Mouse (Mus musculus) frontal cortex, adult (tissue): ENCODE results near the gene Vmn1r50.
"Not testable (repeated sequence)": the region's sequence is repeated elsewhere in the genome, so short reads cannot be mapped to it uniquely, and the experiment has no call there.

Experiments
- ATAC-seq: cut with Nextera tagmentation; 2 replicates; pipeline ENCODE4 v1.9.2; 2017; ENCODE audit warnings: mild to moderate bottlenecking, moderate library complexity, mixed read lengths; ENCODE audit not compliant: low TSS enrichment

Vmn1r50 gene

DNA sequence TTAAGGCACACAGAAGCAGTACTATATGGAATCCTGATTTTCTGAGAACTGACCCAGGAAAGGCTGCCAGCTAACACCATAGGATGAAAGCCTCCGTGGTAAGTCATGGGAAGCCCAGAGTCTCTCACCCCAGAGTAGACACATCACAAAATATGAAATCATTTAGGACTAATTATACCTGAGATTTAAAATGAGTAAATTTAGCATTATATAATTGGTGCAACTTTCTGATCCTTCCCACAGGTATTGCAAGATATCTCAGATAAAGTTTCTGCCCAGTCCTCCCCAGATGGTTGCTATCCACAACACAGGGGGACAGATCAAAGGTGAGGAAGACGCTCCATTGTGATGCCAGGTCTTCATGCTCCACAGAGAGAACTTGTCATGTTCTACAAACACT lies at the start of gene Vmn1r50:
Gene Vmn1r50 (plus strand): TSS at position 301 of the 400 bp plus-strand sequence.
- no peak for ATAC-seq

DNA sequence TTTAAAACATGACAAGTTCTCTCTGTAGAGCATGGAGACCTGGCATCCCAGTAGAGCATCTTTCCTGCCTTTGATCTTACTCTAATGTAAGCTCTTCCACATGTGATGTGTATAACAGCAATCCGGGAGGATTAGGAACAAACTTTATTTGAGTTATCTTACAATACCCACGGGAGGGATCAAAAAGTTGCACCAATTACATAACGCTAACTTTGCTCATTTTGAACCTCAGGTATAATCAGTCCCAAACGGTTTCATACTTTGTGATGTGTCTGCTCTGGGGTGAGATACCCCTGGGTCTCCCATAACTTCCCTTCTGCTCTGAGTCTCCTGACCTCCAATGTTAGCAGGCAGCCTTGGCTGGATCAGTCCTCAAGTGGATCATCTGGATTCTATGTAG lies 22.8 kb upstream of the Vmn1r50 start, which contains the start of gene Vmn1r49:
Gene Vmn1r49 (minus strand): TSS at position 101 of the 400 bp plus-strand sequence.
- no peak for ATAC-seq

DNA sequence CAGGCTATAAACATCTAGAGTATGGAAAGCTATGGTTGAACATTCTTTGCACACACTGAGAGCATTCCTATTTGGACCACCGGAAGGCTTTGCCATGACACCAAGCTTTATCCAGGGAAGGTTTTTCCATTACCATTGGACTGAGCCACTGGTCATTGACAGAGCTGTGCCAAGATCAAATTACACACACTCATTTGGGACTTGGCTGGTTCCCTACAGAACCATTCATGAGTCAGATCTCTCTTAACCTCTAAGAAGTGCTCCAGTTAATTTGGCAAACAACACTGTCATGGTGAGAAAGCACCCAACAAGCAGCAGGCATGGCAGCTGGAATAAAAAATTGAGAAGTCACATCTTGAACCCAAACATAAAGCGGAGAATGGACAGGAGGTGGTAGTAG lies 664 bp upstream of the Vmn1r50 start:
- ATAC-seq: no peak

DNA sequence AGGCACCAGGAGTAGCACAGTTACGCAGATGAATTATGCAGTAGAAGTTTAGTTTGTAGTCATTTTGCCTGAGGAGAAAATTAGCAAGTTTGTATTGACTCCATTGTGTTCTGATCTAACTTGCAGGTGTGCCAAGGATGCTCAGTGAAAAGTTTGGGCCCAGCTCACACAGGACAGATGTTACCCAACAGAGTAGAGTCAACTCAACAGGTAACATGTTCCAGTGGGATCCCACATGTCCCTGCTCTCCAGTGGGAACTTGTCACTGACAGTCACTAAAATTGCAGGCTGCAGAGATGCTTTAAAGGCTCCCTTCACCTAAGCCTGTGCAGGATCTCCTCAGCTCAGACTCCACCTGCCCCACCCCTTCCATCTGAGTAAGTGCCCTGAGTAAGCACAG lies 21.1 kb downstream of the Vmn1r50 start, which contains the start of gene Vmn1r51:
Gene Vmn1r51 (plus strand): TSS at position 301 of the 400 bp plus-strand sequence.
- not testable (repeated sequence) for ATAC-seq
